Mouse (Mus musculus) hematopoietic stem cell, adult 5-6 weeks (primary cell): Measurements from ENCODE around the gene Slc38a1. TPM values are rescaled to one million over a fixed set of nuclear protein-coding genes. Genes with fewer than 3 reads are reported as not detected.

ENCODE experiments used
- ATAC-seq, 2 experiments: fragments of 125-278 bp in 1 of 2; replicated peaks in 1 of 2; 2 replicates each; pipeline ENCODE4 v1.8.0; 2016 to 2017; ENCODE audit warnings: inconsistent platforms in 2 of 2, mild to moderate bottlenecking in 2 of 2, moderate number of reproducible peaks in 2 of 2, low read depth in 1 of 2, moderate TSS enrichment in 1 of 2; ENCODE audit not compliant: low FRiP score in 2 of 2, poor library complexity in 2 of 2, severe bottlenecking in 2 of 2, insufficient read depth in 1 of 2, low TSS enrichment in 1 of 2
- total RNA-seq: library from RNA; stranded (forward); fragments of 172-1452, 232-1000 nt; gene quantifications from 2 replicates; pipeline ENCODE4 v1.2.3, GENCODE M21; 2017

The Slc38a1 gene
- total RNA-seq, 1 experiment from 2014 or later = 87.5 TPM

GRCm38 (mm10) chr15:96593457-96593856 lies 49.3 kb downstream of the Slc38a1 start:
- 0 out of 4 replicates have a peak, but pooled peaks of 1 of the 2 experiments have one; percentile 11 for ATAC-seq

- 0 out of 4 replicates have a peak, but pooled peaks of 1 of the 2 experiments have one; percentile 15 for ATAC-seq
Measured at GRCm38 (mm10) chr15:96592976-96593375, 49.7 kb downstream of the Slc38a1 start.

GRCm38 (mm10) chr15:96591876-96592417 lies 50.8 kb downstream of the Slc38a1 start:
- no peak for ATAC-seq

GRCm38 (mm10) chr15:96588996-96589657 lies 53.6 kb downstream of the Slc38a1 start:
- ATAC-seq = no peak

GRCm38 (mm10) chr15:96587998-96588397 lies 54.7 kb downstream of the Slc38a1 start:
- no peak for ATAC-seq

- ATAC-seq = 0 out of 4 replicates have a peak, but pooled peaks of 1 of the 2 experiments have one; percentile 22
Measured at GRCm38 (mm10) chr15:96583371-96584008, 59.2 kb downstream of the Slc38a1 start.

GRCm38 (mm10) chr15:96576998-96577397 lies 65.7 kb downstream of the Slc38a1 start:
- no peak for ATAC-seq

GRCm38 (mm10) chr15:96568983-96569363 lies 73.7 kb downstream of the Slc38a1 start:
- no peak for ATAC-seq

- ATAC-seq = no peak
Measured at GRCm38 (mm10) chr15:96568271-96568982, 74.3 kb downstream of the Slc38a1 start.

- peak; percentile 34 to 37; a peak in 3 of 4 replicates for ATAC-seq
Measured at GRCm38 (mm10) chr15:96566850-96567271, 75.9 kb downstream of the Slc38a1 start.

- no peak for ATAC-seq
Measured at GRCm38 (mm10) chr15:96563852-96564251, 78.9 kb downstream of the Slc38a1 start.

- ATAC-seq = peak in 1 of 2 experiments; percentile 62; a peak in 2 of 4 replicates
Measured at GRCm38 (mm10) chr15:96562521-96562920, 80.2 kb downstream of the Slc38a1 start.

- ATAC-seq = no peak
Measured at GRCm38 (mm10) chr15:96560576-96561298, 82.0 kb downstream of the Slc38a1 start.

GRCm38 (mm10) chr15:96551569-96552380 lies 90.9 kb downstream of the Slc38a1 start:
- ATAC-seq = peak; percentile 93 to 96

GRCm38 (mm10) chr15:96551107-96551506 lies 91.6 kb downstream of the Slc38a1 start:
- ATAC-seq = no peak

GRCm38 (mm10) chr15:96548363-96548762 lies 94.3 kb downstream of the Slc38a1 start:
- ATAC-seq = no peak
